Mouse (Mus musculus): ENCODE results near the gene Mvb12b.

Mvb12b gene

GRCm38 (mm10) chr2:33872841-33873271, 14.9 kb downstream of the Mvb12b start:
- ChIA-PET POLR2A (interaction anchor here in 3 of 4 experiments (0.9 to 2.4 kb wide), 7 partner anchors 9 to 68 kb away, joined by 3 to 8 read pairs (median 3); no protein-coding TSS in a partner anchor), CTCF (interaction anchor here in 1 of 4 experiments (0.5 kb wide), 1 partner anchor 10 kb away, joined by 3 read pairs; no protein-coding TSS in a partner anchor)

- POLR2A ChIA-PET: no interaction called here
Measured at GRCm38 (mm10) chr2:33871181-33871520, 16.6 kb downstream of the Mvb12b start.

GRCm38 (mm10) chr2:33870369-33871180, 17.2 kb downstream of the Mvb12b start:
- POLR2A ChIA-PET: no interaction called here
- CTCF ChIA-PET: no interaction called here

More at GRCm38 (mm10) chr2:33871181-33871520, 16.6 kb downstream of the Mvb12b start:
- CTCF ChIA-PET: interaction anchor here in 1 of 4 experiments (0.7 kb wide), 1 partner anchor 16 kb away, joined by 6 read pairs; no protein-coding TSS in a partner anchor

- ChIA-PET CTCF (no interaction called here), POLR2A (no interaction called here)
Measured at GRCm38 (mm10) chr2:33869689-33870343, 17.9 kb downstream of the Mvb12b start.

GRCm38 (mm10) chr2:33868996-33869688, 18.6 kb downstream of the Mvb12b start:
- ChIA-PET CTCF (interaction anchor here in 1 of 4 experiments (0.7 kb wide), 1 partner anchor 13 kb away, joined by 4 read pairs; no protein-coding TSS in a partner anchor), POLR2A (interaction anchor here in 2 of 4 experiments (0.6 to 0.8 kb wide), 2 partner anchors 22 to 67 kb away, joined by 3 to 4 read pairs; no protein-coding TSS in a partner anchor)

- POLR2A ChIA-PET: interaction anchor here in 1 of 4 experiments (0.6 kb wide), 1 partner anchor 442 kb away, joined by 7 read pairs; no protein-coding TSS in a partner anchor
Measured at GRCm38 (mm10) chr2:33868322-33868721, 19.4 kb downstream of the Mvb12b start.

GRCm38 (mm10) chr2:33856746-33857145, 31.0 kb downstream of the Mvb12b start:
- POLR2A ChIA-PET: interaction anchor here in 1 of 4 experiments (1.1 kb wide), 1 partner anchor 8 kb away, joined by 4 read pairs; no protein-coding TSS in a partner anchor
- CTCF ChIA-PET: interaction anchor here in 1 of 4 experiments (1.1 kb wide), 1 partner anchor 12 kb away, joined by 4 read pairs; no protein-coding TSS in a partner anchor

More at GRCm38 (mm10) chr2:33868322-33868721, 19.4 kb downstream of the Mvb12b start:
- CTCF ChIA-PET: interaction anchor here in 1 of 4 experiments (0.7 kb wide), 1 partner anchor 12 kb away, joined by 4 read pairs; no protein-coding TSS in a partner anchor

- ChIA-PET POLR2A (interaction anchor here in 1 of 4 experiments (1.7 kb wide), 1 partner anchor 23 kb away, joined by 5 read pairs; no protein-coding TSS in a partner anchor), CTCF (interaction anchor here in 2 of 4 experiments (0.9 to 1.6 kb wide), 3 partner anchors 11 to 65 kb away, joined by 3 read pairs; no protein-coding TSS in a partner anchor)
Measured at GRCm38 (mm10) chr2:33853011-33853976, 34.5 kb downstream of the Mvb12b start.

GRCm38 (mm10) chr2:33847196-33847834, 40.4 kb downstream of the Mvb12b start:
- CTCF ChIA-PET: interaction anchor here in 1 of 4 experiments (0.6 kb wide), 1 partner anchor 200 kb away, joined by 3 read pairs; no protein-coding TSS in a partner anchor

GRCm38 (mm10) chr2:33846635-33847034, 41.1 kb downstream of the Mvb12b start:
- POLR2A ChIA-PET: interaction anchor here in 2 of 4 experiments (0.6 kb wide), 2 partner anchors 510 to 517 kb away, joined by 3 read pairs; no protein-coding TSS in a partner anchor
- CTCF ChIA-PET: interaction anchor here in 1 of 4 experiments (0.6 to 0.7 kb wide), 2 partner anchors 8 to 201 kb away, joined by 3 read pairs; no protein-coding TSS in a partner anchor

More at GRCm38 (mm10) chr2:33847196-33847834, 40.4 kb downstream of the Mvb12b start:
- POLR2A ChIA-PET: no interaction called here

- ChIA-PET POLR2A (interaction anchor here in 1 of 4 experiments (0.9 kb wide), 1 partner anchor 11 kb away, joined by 3 read pairs; no protein-coding TSS in a partner anchor), CTCF (interaction anchor here in 2 of 4 experiments (0.5 to 0.6 kb wide), 2 partner anchors 68 to 210 kb away, joined by 5 to 7 read pairs; no protein-coding TSS in a partner anchor)
Measured at GRCm38 (mm10) chr2:33843642-33844041, 44.1 kb downstream of the Mvb12b start.

- CTCF ChIA-PET: interaction anchor here in 1 of 4 experiments (0.5 kb wide), 1 partner anchor 209 kb away, joined by 5 read pairs; no protein-coding TSS in a partner anchor
- POLR2A ChIA-PET: no interaction called here
Measured at GRCm38 (mm10) chr2:33842983-33843577, 44.7 kb downstream of the Mvb12b start.

GRCm38 (mm10) chr2:33841980-33842379, 45.8 kb downstream of the Mvb12b start:
- ChIA-PET CTCF (no interaction called here), POLR2A (interaction anchor here in 1 of 4 experiments (0.5 kb wide), 1 partner anchor 215 kb away, joined by 3 read pairs; no protein-coding TSS in a partner anchor)

GRCm38 (mm10) chr2:33840483-33840882, 47.3 kb downstream of the Mvb12b start:
- ChIA-PET CTCF (no interaction called here), POLR2A (no interaction called here)

GRCm38 (mm10) chr2:33839252-33839651, 48.5 kb downstream of the Mvb12b start:
- POLR2A ChIA-PET: interaction anchor here in 1 of 4 experiments (0.6 kb wide), 1 partner anchor 633 kb away, joined by 4 read pairs; no protein-coding TSS in a partner anchor
- CTCF ChIA-PET: interaction anchor here in 1 of 4 experiments (1.3 kb wide), 1 partner anchor 14 kb away, joined by 3 read pairs; no protein-coding TSS in a partner anchor

- ChIA-PET POLR2A (interaction anchor here in 1 of 4 experiments (0.6 to 1.2 kb wide), 3 partner anchors 12 to 359 kb away, joined by 3 to 4 read pairs (median 3); no protein-coding TSS in a partner anchor), CTCF (no interaction called here)
Measured at GRCm38 (mm10) chr2:33837297-33837696, 50.4 kb downstream of the Mvb12b start.
